Mouse (Mus musculus): ENCODE data around the gene Gm49322.
A peak's percentile ranks its signal among the peaks of the same experiment; 100 is the strongest.
"Not testable (repeated sequence)": the region's sequence is repeated elsewhere in the genome, so short reads cannot be mapped to it uniquely, and the experiment has no call there.

Gene Gm49322

DNA sequence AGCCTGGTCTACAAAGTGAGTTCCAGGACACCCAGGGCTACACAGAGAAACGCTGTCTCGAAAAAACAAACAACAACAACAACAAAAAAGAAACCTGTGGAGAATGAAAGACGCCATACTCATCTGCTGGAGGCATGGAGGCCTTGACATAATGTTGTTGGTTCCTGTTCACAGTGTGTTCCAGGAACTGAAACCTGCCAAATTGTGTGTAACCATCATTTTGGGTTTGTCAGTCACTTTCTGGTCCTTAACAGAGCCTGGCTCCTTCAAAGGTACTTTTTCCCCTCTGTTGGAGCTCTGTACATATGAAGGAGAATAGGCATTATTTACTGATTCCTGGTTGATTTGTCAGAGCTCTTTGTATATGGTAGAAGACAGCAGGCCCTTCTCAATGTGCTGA, 6.1 kb downstream of the Gm49322 start:
- no peak for DNase-seq (ENCODE audit: low spot score)

DNA sequence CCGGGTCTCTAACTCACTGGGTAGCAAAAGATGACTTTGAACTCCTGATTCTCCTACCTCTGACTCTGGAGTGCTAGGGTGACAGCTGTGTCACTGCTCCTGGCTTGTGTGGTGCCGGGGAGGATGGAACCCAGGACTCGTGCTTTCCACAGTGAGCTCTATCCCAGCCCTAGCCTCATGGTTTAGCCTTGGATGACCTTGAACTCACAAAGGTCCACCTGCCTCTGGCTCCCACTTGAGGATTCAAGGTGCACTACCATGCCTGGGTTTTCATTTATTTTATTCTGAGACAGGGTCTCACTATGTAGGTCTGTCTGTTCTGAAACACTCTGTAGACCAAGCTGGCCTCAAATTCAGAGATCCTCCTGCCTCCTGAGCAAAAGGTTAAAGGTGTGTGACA, 8.0 kb downstream of the Gm49322 start:
- DNase-seq (ENCODE audit: low spot score), result no peak

DNA sequence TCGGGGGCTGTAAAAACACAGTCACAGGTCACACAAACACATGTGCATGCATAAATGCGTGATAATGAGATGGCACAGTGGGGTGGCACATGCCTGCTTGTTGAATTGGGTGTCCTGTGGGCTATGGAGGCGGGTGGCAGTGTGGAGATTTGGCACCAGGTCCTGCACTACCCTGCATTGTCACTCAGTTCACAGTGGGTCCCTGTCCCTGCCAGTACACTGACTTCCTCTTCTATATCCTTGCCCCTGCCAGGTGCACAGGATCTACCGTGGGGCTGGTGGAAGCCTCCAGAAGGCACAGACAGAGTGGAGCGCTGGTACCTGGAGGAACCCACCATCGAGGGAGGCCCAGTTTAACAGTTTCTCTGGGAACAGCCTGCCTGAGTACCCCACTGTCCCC, 8.5 kb downstream of the Gm49322 start:
- DNase-seq (ENCODE audit: low spot score), result no peak

DNA sequence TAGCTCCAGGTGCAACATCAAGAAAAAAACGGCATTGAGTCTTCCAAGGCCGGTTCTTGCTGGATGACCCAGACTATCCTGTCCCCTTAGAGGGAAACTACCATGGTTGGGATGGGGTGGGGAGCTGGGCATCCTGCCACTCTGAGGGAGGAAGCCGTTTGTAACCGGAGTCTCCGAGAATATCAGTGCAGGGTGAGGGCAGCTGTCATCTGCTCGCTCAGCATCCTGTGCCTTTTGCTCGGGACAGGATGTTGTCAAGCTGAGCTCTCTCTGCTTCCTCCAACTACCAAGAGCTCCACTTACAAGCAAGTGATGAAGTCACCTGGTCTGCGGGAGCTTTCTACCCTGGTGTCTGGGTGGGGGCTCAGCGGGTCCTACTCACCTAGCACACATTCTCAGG, 12.4 kb downstream of the Gm49322 start:
- no peak for DNase-seq (ENCODE audit: low spot score)

DNA sequence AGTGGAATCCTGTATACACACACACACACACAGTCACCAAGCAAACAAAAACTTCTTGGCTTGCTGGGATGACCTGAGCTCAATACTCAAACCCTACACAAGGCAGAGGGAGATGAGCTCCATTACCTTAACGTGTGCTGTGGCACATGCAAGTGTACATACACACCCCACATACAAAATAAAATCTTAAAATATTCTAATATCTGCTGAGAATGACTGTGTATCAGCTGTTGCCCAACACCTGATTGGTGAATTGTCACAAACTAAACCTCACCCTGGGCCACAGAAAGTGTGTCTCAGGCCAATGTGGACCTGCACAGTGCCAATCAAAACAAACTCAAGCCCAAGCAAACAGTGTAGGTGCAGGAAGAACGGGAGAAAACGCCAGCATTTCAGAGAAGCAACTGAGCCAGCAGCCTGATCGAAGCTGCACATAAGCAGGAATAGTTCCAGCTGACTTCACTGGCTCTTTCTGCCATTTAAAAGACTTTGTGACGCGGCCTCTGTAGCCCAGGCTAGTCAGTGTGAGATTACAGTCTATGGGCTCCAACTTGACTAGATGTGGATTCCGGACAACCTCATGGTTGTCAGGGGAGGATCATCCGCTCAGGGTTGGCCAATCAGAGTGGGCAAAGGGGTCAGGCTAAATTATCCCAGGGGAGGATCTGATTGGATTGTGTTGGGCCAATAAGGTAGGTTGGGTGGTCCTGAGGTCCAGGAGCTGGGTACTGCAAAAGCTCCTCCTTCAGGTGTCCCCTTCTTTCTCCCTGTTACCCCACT, 13.8 kb downstream of the Gm49322 start:
- DNase-seq (ENCODE audit: low spot score), result no peak

DNA sequence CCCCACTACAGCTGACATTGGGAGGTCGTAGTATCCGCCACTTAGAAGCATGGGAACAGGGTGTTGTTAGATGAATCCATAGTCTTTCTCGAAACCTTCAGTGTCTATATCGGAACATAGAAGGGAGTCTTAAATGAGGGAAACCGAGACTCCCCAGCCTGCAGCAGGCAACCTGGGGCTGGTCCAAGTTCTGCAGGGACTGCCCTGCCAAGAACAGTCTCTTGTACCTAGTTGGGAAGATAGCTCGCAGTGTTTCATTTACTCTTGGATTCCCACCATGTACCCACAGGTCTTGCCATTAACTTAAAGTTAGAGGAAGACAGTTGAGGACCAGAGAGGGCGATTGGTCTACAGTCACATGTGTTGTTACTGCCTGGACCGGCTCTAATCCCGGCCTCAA, 14.5 kb downstream of the Gm49322 start:
- DNase-seq (ENCODE audit: low spot score), result no peak

DNA sequence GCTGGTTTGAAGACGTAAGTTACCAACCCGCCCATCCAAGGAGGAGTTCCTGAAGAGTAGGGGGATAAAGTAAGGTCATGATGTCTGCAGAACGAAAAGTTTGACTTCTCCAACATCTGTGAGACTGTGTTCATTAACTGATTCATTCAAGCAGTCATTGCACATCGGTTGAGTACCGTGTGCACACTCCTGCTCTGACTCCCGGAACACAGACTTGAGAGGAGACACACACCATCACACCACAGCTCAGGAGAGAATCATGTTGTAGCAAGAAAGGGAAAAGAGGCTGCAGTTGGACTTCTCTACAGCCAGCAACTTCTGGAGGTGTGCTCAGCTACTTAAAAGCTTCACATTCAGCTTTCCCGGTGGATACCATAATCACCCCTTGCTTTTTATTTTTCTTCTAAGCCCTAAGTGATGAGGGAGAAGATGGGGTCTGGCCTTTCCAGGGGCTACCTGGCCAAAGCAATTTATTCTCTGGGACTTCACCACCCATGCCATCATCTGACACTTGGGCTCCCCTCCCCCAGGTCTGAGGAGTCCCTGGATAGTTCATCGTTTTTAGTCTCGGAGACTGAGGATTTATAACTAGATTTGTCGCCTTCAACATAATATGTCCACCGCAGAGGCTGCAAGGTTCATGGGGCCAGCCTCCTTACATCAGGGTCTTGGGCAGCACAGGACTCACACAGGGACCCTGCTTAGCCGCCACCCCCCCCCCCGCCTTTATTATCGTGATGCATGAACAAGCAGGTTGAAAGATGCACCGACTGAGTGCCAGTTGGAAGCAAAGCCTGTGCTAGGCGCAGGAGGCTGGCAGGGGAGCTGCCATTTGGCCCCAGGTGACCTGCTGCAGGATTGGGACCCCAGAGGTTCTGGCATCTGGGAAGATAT, 15.2 kb downstream of the Gm49322 start:
- DNase-seq (ENCODE audit: low spot score), result peak; percentile 21

DNA sequence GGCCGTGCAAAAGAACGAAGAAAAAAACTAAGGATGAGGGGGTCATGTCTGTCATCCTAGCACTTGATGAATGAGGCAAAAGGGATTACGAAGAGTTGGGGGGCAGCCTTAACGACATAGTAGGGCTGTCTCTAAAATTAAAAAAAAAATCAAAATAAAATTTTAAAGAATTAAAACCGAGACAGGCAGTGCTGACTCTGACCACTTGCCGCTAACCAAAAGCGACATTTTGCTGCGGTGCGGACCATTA, 15.8 kb downstream of the Gm49322 start:
- no peak for DNase-seq (ENCODE audit: low spot score)

DNA sequence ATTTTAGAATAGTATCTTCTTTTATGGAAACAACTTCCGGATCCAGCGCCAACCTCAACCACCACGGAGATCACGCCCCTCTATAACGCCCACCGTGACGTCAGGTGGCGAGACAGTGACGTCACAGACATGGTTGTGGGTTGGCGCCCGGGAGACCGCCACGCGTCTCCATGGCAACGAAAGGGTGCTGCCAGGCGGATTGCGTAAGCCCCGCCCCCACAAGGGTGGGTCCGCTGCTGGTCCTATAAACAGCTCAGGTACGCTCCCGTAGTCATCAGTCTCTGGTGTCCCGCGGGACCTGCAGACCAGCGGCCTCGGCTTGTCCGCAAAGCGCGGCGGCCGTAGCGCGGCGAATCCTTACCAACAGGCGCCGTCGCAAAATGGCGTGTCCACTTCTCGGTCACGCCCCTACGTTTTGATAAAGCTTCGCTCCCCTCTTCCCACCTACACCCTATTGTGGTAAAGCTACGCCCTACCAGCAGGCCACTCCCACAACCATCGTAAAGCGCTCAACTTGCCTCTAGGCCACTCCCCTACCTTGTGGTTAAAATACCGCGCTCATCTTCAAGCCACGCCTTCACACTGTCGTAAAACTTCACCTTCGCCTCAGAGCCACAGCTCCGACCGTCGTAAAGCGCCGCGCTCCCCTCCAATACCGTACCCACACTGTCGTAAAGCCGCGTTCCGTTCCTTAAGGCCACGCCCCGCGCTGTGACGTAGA, 16.3 kb downstream of the Gm49322 start:
- DNase-seq (ENCODE audit: low spot score), result peak; percentile 99

DNA sequence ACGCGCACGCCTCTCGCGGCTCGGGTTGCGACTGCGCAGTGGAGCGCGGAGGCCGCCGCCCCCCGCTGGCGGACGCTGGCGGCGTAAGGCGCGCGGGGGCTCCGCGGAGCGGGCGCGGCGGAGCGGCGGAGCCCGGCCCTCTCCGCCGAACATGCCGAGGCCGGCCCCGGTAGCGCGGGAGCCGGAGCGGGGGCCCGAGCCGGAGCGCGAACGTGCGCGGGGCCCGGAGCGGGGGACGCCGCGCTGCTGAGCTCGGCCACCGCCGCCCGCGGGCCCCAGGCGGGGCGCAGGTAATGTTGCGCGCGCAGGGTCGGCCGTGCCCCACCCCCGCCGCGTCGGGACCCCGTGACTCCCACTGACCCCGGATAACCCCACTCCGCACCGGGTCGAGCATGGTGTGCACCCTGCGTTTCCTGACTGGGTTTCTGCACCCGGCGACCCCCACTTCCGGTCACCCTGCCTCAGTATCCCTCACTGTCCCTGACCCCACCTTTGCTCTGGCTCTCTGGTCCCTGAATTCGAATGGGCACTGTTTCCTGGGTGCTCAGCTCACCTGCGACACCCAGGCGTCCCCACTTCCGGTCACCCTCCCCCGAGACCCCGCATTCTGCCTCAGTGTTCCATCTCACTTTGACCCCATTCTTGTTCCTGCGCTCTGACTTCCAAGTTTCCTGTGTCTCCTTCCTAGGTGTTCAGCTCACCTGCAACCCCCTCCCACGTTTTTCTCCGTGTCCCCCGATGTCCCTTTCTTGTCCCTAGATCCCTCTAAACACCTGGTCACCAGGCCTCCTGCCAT, 17.0 kb downstream of the Gm49322 start, which contains the start of gene Csnk1g2:
TSS of gene Csnk1g2 (plus strand) at position 178 of the 796 bp plus-strand sequence.
- no peak for DNase-seq (ENCODE audit: low spot score)

DNA sequence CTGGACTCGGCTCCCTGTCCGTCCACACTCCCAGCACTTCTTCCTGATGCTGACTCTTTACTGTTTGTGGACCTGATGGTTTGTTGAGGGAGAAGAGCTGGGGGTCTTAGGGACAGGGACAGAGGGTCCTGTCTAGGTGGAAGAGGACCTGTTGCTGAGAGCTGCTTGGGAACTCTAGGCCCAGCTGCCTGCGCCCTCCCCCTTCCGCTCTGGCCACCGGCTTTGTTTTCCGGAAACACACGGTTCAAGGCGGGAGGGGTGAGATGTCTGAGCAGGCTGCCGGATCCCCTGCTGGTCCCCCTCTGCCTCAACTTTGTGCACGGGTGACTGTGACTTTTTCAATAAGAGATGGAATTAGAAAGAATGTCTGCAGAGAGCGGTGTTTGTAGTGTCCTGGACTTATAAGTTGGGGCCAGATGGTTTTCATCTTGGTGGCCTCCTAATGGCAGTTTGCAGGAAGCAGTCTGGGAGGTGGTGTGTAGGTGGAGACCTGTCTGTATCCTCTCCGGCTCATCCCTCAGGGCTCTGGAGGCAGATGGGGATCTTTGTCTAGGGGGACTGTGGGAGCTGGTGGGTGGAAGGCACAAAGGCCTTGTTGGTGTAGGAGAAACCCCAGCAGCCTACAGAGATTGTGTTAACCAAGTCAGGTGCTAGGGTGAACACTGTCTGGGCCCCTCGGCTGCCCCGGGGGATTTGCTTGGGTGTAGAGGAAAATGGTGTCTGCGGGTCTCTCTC, 17.8 kb downstream of the Gm49322 start:
- peak; percentile 58 for DNase-seq (ENCODE audit: low spot score)

DNA sequence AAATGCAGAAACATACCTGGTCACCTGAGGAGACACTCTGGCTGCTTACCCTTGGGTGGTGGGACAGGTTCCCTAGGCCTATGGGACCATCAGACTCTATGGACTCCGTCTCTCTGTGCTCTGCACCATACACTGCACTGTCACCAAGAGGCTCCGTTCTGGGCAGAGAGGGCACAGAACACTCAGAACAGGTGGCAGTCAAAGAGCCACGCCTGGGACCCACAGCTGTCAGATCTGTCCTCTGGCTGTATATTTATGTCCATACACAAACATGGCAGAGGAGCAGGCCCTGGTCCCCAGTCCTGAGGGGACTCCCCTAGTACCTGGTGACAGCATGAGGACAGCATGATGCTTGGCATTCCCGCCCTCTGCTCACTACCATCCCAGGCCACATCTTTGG, 19.9 kb downstream of the Gm49322 start:
- no peak for DNase-seq (ENCODE audit: low spot score)

DNA sequence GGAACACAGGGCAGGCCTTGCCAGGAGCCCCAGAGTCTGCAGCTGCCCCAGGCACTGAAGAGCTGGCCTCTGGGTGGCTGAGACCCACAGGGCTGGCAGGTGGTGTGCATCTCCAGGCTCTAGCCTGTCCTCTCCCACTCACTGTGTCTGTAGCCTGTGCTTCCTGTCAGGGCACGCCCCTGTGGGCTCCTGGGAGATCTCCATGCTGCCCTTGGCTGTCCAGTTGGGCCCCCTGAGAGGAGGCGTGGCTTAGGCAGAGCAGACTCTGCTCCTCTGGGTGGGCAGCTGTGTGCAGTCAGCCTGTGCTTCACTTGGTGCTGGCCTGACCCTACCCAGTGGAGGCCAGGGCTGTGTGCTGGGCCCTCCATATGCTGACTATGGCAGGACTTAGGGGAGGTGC, 21.9 kb downstream of the Gm49322 start:
- peak; percentile 79 for DNase-seq (ENCODE audit: low spot score)

DNA sequence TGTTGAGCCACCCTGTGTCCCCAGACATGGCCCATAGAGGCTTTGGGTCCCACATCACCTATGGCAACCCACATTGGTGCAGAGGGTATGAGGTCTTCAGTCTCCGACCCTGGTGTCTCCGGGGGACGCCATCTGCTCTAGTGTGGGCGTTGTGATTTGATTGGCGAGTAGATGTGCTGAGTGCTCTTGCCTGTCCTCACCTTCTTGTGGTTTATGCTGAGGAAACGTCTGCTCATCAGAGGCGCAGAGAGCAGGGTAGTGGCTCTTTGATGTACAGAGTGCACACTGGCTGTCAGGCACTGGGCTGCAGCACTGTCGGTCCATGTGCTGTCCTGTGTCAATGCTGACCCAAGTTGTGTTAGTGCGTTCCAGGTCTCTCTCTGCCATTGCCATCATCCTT, 23.1 kb downstream of the Gm49322 start:
- DNase-seq (ENCODE audit: low spot score), result no peak

DNA sequence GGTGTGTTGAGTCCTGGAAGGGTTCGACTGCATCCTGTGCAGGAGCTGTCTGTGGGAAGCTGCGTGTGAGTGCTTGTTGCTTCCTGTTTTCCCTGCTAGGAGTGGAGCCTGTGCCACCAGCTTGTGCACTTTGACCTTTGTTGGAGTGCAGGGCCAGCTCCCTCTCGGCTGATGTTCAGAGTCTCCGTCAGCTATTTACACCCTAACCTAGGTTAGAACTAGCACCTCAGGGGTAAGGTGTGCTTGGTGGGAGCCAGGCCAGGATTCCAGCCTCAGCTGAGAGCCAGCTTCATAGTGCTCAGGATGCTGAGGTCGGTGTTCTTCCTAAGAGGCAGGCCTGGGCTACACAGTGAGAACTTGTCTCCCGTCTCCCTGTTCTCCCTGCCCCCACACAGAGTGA, 29.5 kb downstream of the Gm49322 start:
- no peak for DNase-seq (ENCODE audit: low spot score)

DNA sequence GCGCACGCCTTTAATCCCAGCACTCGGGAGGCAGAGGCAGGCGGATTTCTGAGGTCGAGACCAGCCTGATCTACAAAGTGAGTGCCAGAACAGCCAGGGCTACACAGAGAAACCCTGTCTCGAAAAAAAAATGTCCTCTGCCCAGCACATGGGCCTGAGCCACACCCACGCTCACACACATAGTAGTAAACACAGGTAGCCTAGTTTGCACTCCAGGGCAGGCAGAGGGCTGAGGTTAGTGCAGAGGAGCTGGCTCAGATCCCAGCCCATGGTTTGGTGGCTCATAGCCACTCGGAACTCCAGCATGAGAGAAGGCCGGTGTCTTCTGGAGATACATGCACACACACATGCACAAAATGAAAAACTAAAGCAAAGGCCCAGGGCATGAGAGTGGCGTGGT, 41.1 kb downstream of the Gm49322 start:
- no peak for DNase-seq (ENCODE audit: low spot score)

DNA sequence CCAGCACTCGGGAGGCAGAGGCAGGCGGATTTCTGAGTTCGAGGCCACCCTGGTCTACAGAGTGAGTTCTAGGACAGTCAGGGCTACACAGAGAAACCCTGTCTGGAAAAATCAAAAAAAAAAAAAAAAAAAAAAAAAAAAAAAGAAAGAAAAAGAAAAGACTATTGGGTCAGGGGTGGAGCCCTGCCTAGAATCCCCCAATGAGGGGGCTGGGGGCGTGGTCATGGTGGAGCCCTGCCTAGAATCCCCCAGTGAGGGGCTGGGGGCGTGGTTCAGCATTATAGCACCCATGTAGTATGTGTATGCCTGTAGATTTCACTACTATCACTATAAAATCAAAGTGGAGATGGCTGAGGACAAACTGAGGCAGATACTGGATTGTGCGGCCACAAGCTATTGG, 44.1 kb downstream of the Gm49322 start:
- DNase-seq (ENCODE audit: low spot score), result not testable (repeated sequence)

DNA sequence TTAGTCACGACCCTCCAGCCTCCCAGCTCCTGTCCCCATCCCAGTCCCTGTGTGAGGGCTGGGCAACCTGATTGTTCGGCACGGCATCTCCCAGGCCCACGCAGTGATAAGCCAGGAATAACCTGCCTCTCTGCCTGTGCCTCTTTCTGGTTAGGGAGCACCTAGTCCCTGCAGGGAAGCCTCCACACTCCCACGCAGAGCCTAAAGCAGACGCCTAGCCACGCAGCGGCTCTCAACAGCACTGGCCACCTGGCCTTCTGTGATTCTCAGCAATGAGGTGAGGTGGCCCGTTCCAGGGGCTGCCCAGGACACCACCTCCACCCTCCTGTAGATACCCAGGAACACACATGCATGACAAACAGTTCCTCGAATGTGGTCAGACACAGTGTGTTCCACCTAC, 44.6 kb downstream of the Gm49322 start:
- DNase-seq (ENCODE audit: low spot score), result no peak

DNA sequence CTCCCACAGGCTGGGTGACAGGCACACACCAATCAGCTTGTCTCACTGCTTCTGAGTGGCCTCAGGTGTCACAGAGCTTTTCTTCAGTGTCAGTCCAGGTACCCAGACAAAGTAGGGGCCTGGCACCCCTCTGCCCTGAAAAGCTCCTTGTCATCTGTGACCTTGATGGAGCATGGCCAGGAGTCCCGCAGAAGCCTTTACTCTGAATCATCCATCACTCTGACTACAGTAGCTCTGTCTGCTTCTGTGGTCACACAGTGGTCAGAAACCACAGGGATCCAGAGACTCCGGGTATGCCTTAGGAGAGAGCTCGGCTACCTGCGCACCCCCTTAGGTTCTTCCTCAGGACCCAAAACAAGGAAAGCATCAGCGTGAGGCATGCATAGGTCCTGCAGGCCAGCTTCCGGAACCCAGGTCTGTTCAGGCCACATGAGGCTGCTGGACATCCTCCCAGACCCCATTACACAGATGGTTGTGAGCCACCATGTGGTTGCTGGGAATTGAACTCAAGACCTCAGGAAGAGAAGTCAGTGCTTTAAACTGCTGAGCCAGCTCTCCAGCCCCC, 47.4 kb downstream of the Gm49322 start:
- DNase-seq (ENCODE audit: low spot score), result no peak

DNA sequence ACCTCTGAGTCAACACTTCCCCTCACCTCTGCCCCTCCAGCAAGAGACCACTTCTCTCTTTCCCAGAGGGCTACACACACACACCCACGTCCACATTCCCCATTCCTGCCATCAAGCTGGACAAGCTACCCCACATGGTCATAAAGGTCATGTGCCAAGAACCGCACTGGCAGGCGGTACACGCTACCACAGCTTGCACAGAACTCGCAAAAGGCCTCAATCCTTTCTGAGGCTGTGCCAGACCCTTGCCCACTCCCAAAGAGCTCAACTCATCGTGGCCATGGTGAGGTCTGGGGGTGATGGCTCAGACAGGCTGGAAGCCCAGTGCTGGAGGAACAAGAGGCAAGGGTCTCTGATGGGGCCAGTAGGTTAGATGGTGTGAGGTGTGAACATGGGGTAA, 49.0 kb downstream of the Gm49322 start:
- no peak for DNase-seq (ENCODE audit: low spot score)
